Comparison of ENCODE assay signal across 8 mouse cellular contexts in genomic region chr2:152111920-152112319, GRCm38 (mm10). TPM values are rescaled to one million over a fixed set of nuclear protein-coding genes. Genes with fewer than 3 reads are reported as not detected.
A peak's percentile ranks its signal among the peaks of the same experiment; 100 is the strongest.
DNase-seq lines count a peak whose midpoint lies in the region; ATAC-seq and TF ChIP-seq lines count a peak whose summit lies in the region.

No protein-coding gene starts in this region.

- H3K4me3 ChIP-seq in embryonic facial prominence, embryonic 14.5 days (ENCODE audit: low read depth, low read length), result no peak overlapping the region
- H3K4me3 ChIP-seq in heart, adult 2 months, result no peak overlapping the region
- H3K4me3 ChIP-seq in kidney, adult 2 months (ENCODE audit: insufficient read depth, low read depth, low read length), result no peak overlapping the region
- H3K4me3 ChIP-seq in limb, embryonic 11.5 days (ENCODE audit: low read depth, low read length), result no peak overlapping the region
- no peak overlapping the region for H3K4me3 ChIP-seq in midbrain, embryonic 15.5 days

- intact Hi-C loops in heart, adult 2 months (cut with DNase I), result loop anchor here (1.0 to 5.0 kb wide), 3 partner anchors 31 to 255 kb away; partner anchors contain the start of gene Tcf15

- H3K27ac ChIP-seq in embryonic facial prominence, embryonic 14.5 days (replicated peaks; ENCODE audit: low read depth, low read length), result no peak overlapping the region
- H3K27ac ChIP-seq in heart, adult 2 months, result peak overlapping the region; percentile 10; the same call in 1 of the 2 replicates
- no peak overlapping the region for H3K27ac ChIP-seq in kidney, adult 2 months (ENCODE audit: insufficient read depth, low read depth, low read length)
- H3K27ac ChIP-seq in limb, embryonic 11.5 days (replicated peaks; ENCODE audit: low read depth, low read length), result no peak overlapping the region
- no peak overlapping the region for H3K27ac ChIP-seq in midbrain, embryonic 15.5 days

- TF ChIP-seq POLR2A in heart, adult 2 months (IDR thresholded peaks at IDR 0.05; ENCODE audit: insufficient read depth, low read depth, low read length), result no peak
- TF ChIP-seq POLR2A in kidney, adult 2 months (IDR thresholded peaks at IDR 0.05; ENCODE audit: low read depth, low read length), result no peak

- no peaks in the 10 kb centered on the region for H3K9me3 ChIP-seq in embryonic facial prominence, embryonic 14.5 days (ENCODE audit: control insufficient read depth, low read length)
- no peaks in the 10 kb centered on the region for H3K9me3 ChIP-seq in limb, embryonic 11.5 days (ENCODE audit: control insufficient read depth, low read length)
- no peaks in the 10 kb centered on the region for H3K9me3 ChIP-seq in midbrain, embryonic 15.5 days

- H3K4me2 ChIP-seq in embryonic facial prominence, embryonic 14.5 days (ENCODE audit: low read depth, low read length), result no peak overlapping the region
- H3K4me2 ChIP-seq in limb, embryonic 11.5 days (ENCODE audit: low read depth, severe bottlenecking), result no peak overlapping the region
- H3K4me2 ChIP-seq in midbrain, embryonic 15.5 days, result no peak overlapping the region

- TF ChIP-seq CTCF in heart, adult 2 months (IDR thresholded peaks at IDR 0.05), result no peak
- peak; percentile 100 for TF ChIP-seq CTCF in kidney, adult 2 months (conservative IDR thresholded peaks at IDR 0.05; ENCODE audit: insufficient read depth, insufficient read length, low read depth, low read length)

- peak; percentile 97 for TF ChIP-seq EP300 in heart, adult 2 months (IDR thresholded peaks at IDR 0.05; ENCODE audit: insufficient read depth, low read depth, low read length)

- H3K9ac ChIP-seq in embryonic facial prominence, embryonic 14.5 days (ENCODE audit: low read depth, low read length), result 0 out of 2 replicates have a peak overlapping the region, but pooled peaks have one; percentile 25
- no peak overlapping the region for H3K9ac ChIP-seq in heart, adult 2 months (ENCODE audit: low read depth, low read length)
- H3K9ac ChIP-seq in limb, embryonic 11.5 days (ENCODE audit: low read length), result no peak overlapping the region
- no peak overlapping the region for H3K9ac ChIP-seq in midbrain, embryonic 15.5 days

- WGBS in embryonic facial prominence, embryonic 14.5 days, result 6% methylated on average over 7 of the region's 7 CpGs
- WGBS in heart, adult 2 months, result 5% methylated on average over 7 of the region's 7 CpGs
- WGBS in kidney, adult 2 months, result 9% methylated on average over 7 of the region's 7 CpGs
- 8% methylated on average over 7 of the region's 7 CpGs for WGBS in limb, embryonic 11.5 days
- WGBS in midbrain, embryonic 15.5 days, result 7% methylated on average over 7 of the region's 7 CpGs

- ATAC-seq in embryonic facial prominence, embryonic 14.5 days (ENCODE audit: low read depth), result peak; percentile 89
- ATAC-seq in limb, embryonic 11.5 days (ENCODE audit: insufficient number of reproducible peaks, low FRiP score, low TSS enrichment, low read depth), result peak; percentile 55; the same call in 1 of the 2 replicates
- ATAC-seq in midbrain, embryonic 15.5 days (replicated peaks), result peak; percentile 81

- H3K4me1 ChIP-seq in embryonic facial prominence, embryonic 14.5 days (ENCODE audit: control insufficient read depth, insufficient read depth, low read length), result peaks cover 10% of the 10 kb centered on the region; the same call in 1 of the 2 replicates
- peaks cover 4% of the 10 kb centered on the region for H3K4me1 ChIP-seq in heart, adult 2 months (ENCODE audit: control insufficient read depth, insufficient read depth, low read length)
- 0 out of 2 replicates have a peak, but pooled peaks cover under 1% of the 10 kb centered on the region for H3K4me1 ChIP-seq in kidney, adult 2 months (ENCODE audit: control insufficient read depth, insufficient read depth, low read length)
- peaks cover 17% of the 10 kb centered on the region for H3K4me1 ChIP-seq in limb, embryonic 11.5 days (ENCODE audit: control insufficient read depth, insufficient read depth, low read length)
- H3K4me1 ChIP-seq in midbrain, embryonic 15.5 days, result peaks cover 11% of the 10 kb centered on the region

- H3K27me3 ChIP-seq in embryonic facial prominence, embryonic 14.5 days (replicated peaks; ENCODE audit: control insufficient read depth, insufficient read depth, low read length), result no peaks in the 10 kb centered on the region
- H3K27me3 ChIP-seq in heart, adult 2 months (ENCODE audit: control insufficient read depth, insufficient read depth, low read length), result no peaks in the 10 kb centered on the region
- no peaks in the 10 kb centered on the region for H3K27me3 ChIP-seq in kidney, adult 2 months (replicated peaks; ENCODE audit: control insufficient read depth, insufficient read depth, low read length)
- H3K27me3 ChIP-seq in limb, embryonic 11.5 days (ENCODE audit: control insufficient read depth, insufficient read depth, low read length), result no peaks in the 10 kb centered on the region
- H3K27me3 ChIP-seq in midbrain, embryonic 15.5 days (replicated peaks), result no peaks in the 10 kb centered on the region

- no peaks in the 10 kb centered on the region for H3K79me2 ChIP-seq in heart, adult 2 months (replicated peaks; ENCODE audit: control insufficient read depth, insufficient read depth, low read length)

- H3K36me3 ChIP-seq in embryonic facial prominence, embryonic 14.5 days (ENCODE audit: control insufficient read depth, insufficient read depth, low read length), result no peaks in the 10 kb centered on the region
- no peaks in the 10 kb centered on the region for H3K36me3 ChIP-seq in heart, adult 2 months (ENCODE audit: control insufficient read depth, insufficient read depth, low read length)
- no peaks in the 10 kb centered on the region for H3K36me3 ChIP-seq in kidney, adult 2 months (ENCODE audit: control insufficient read depth, insufficient read depth, low read length)
- no peaks in the 10 kb centered on the region for H3K36me3 ChIP-seq in limb, embryonic 11.5 days (ENCODE audit: control insufficient read depth, insufficient read depth, low read length)
- no peaks in the 10 kb centered on the region for H3K36me3 ChIP-seq in midbrain, embryonic 15.5 days (replicated peaks)

- peak; percentile 90 for DNase-seq in 416B (ENCODE audit: low read depth)
- DNase-seq in adrenal gland, postnatal 4 days (ENCODE audit: low spot score in 2 of 2), result peak; percentile 79 to 84
- DNase-seq in embryonic facial prominence, embryonic 14.5 days (ENCODE audit: low spot score), result peak; percentile 92
- peak; percentile 83 to 93 for DNase-seq in heart, adult 2 months
- peak; percentile 91 for DNase-seq in kidney, adult 2 months
- peak; percentile 97 for DNase-seq in limb, embryonic 11.5 days (ENCODE audit: low spot score)
- peak; percentile 46 to 76 for DNase-seq in spleen, adult 18-20 months

RNA-seq across cellular contexts. Expression of gene Srxn1, which starts 6.6 kb away (rescaled TPM):
- 10 to 100 TPM; 47.2 to 58.2 TPM for total RNA-seq in adrenal gland, postnatal 4 days (2021)
- 12.0 and 13.6 TPM in 2 replicates for polyA plus RNA-seq in embryonic facial prominence, embryonic 14.5 days (2014; fragmentation: Nextera tagmentation; extraction: Ambion mirVana)
- total RNA-seq in heart, adult 2 months (2021), result 10 to 100 TPM; 19.2 to 23.9 TPM
- polyA plus RNA-seq in heart, adult 2 months (2012; rRNA removed), result 35.9 and 40.0 TPM in 2 replicates
- 113 and 135 TPM in 2 replicates for polyA plus RNA-seq in kidney, adult 2 months (2012; rRNA removed)
- 8.2 and 8.9 TPM in 2 replicates for polyA plus RNA-seq in limb, embryonic 11.5 days (2014; fragmentation: Nextera tagmentation; extraction: Ambion mirVana)
- 21.5 and 23.7 TPM in 2 replicates for polyA plus RNA-seq in midbrain, embryonic 15.5 days (2015; fragmentation: Nextera tagmentation; extraction: Ambion mirVana)

RNA-seq across cellular contexts. Expression of gene Scrt2, which starts 30.6 kb away (rescaled TPM):
- total RNA-seq in adrenal gland, postnatal 4 days (2021), result under 1 TPM; 0.53 to 0.59 TPM
- polyA plus RNA-seq in embryonic facial prominence, embryonic 14.5 days (2014; fragmentation: Nextera tagmentation; extraction: Ambion mirVana), result 0.29 TPM in 2 replicates
- not detected for total RNA-seq in heart, adult 2 months (2021)
- not detected in 2 replicates for polyA plus RNA-seq in heart, adult 2 months (2012; rRNA removed)
- polyA plus RNA-seq in kidney, adult 2 months (2012; rRNA removed), result not detected in 2 replicates
- 0.07 TPM in 1 of 2 replicates, not detected in the other for polyA plus RNA-seq in limb, embryonic 11.5 days (2014; fragmentation: Nextera tagmentation; extraction: Ambion mirVana)
- 10.7 and 10.9 TPM in 2 replicates for polyA plus RNA-seq in midbrain, embryonic 15.5 days (2015; fragmentation: Nextera tagmentation; extraction: Ambion mirVana)

RNA-seq across cellular contexts. Expression of gene Tcf15, which starts 31.4 kb away (rescaled TPM):
- 1 to 10 TPM; 7.7 to 9.3 TPM for total RNA-seq in adrenal gland, postnatal 4 days (2021)
- 10.6 TPM in 2 replicates for polyA plus RNA-seq in embryonic facial prominence, embryonic 14.5 days (2014; fragmentation: Nextera tagmentation; extraction: Ambion mirVana)
- total RNA-seq in heart, adult 2 months (2021), result 10 to 100 TPM; 26.7 to 32.1 TPM
- 21.2 and 25.9 TPM in 2 replicates for polyA plus RNA-seq in heart, adult 2 months (2012; rRNA removed)
- 2.9 and 4.6 TPM in 2 replicates for polyA plus RNA-seq in kidney, adult 2 months (2012; rRNA removed)
- polyA plus RNA-seq in limb, embryonic 11.5 days (2014; fragmentation: Nextera tagmentation; extraction: Ambion mirVana), result 20.2 and 25.2 TPM in 2 replicates
- 1.1 TPM in 2 replicates for polyA plus RNA-seq in midbrain, embryonic 15.5 days (2015; fragmentation: Nextera tagmentation; extraction: Ambion mirVana)
